In the genomic region with DNA sequence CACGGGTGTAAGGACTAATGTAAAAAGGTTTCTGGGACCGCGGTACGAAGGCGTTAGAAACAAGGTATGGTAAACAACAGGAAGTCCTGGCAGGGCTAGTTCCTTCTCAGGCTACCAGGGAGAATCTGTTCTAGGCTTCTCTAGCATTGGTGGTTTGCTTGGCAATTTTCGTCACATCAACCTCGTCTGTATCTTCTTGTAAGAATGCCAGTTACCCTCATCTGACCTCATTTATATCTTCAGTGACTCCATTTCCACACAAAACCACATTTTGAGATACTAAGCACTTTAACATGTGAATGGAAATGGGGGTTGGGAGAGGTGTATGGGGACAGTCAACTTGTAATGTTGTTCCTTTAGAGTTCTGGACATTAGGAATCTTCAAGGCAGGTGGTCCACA, we compare ENCODE assay signal across 34 mouse cellular contexts.
"Had no signal": no experiment of that assay in that cellular context is flagged by ENCODE, and none has a peak within 500 bp of the region (broad histone marks: within the 10 kb centered on the region; RNA-seq: fewer than 3 reads in every experiment).

No protein-coding gene starts in this region.

- H3K9ac ChIP-seq: heart, embryonic 12.5 days; heart, embryonic 13.5 days; heart, embryonic 15.5 days; hindbrain, embryonic 12.5 days; hindbrain, embryonic 13.5 days; hindbrain, embryonic 14.5 days; hindbrain, embryonic 15.5 days; intestine, embryonic 15.5 days; kidney, embryonic 15.5 days had no signal

- H3K4me2 ChIP-seq: heart, embryonic 11.5 days; heart, embryonic 12.5 days; heart, embryonic 13.5 days; heart, embryonic 15.5 days; hindbrain, embryonic 12.5 days; hindbrain, embryonic 13.5 days; hindbrain, embryonic 14.5 days; hindbrain, embryonic 15.5 days; intestine, embryonic 15.5 days; kidney, embryonic 15.5 days had no signal

- H3K27ac ChIP-seq: heart, embryonic 10.5 days; heart, embryonic 13.5 days; heart, embryonic 15.5 days; hindbrain, embryonic 10.5 days; hindbrain, embryonic 12.5 days; hindbrain, embryonic 13.5 days; hindbrain, embryonic 14.5 days; hindbrain, embryonic 15.5 days; hindbrain, postnatal 0 days; intestine, embryonic 15.5 days; kidney, embryonic 15.5 days; kidney, postnatal 0 days; layer of hippocampus, adult 2 months had no signal

- H3K4me1 ChIP-seq: heart, embryonic 10.5 days; heart, embryonic 12.5 days; heart, embryonic 13.5 days; heart, embryonic 15.5 days; hindbrain, embryonic 10.5 days; hindbrain, embryonic 12.5 days; hindbrain, embryonic 13.5 days; hindbrain, embryonic 15.5 days; intestine, embryonic 15.5 days; kidney, embryonic 15.5 days had no signal

- DNase-seq: heart, postnatal 10 days; heart, postnatal 14 days; heart, postnatal 36 days; heart, postnatal 4 days; kidney, adult 11 months; kidney, adult 18-20 months; kidney, adult 2 months; kidney, adult 8-10 months; kidney, adult 9 months; kidney, postnatal 10 days; kidney, postnatal 14 days; kidney, postnatal 25 days; kidney, postnatal 36 days; kidney, postnatal 4 days; layer of hippocampus, adult 9-11 months; layer of hippocampus, postnatal 36 days had no signal

- H3K9me3 ChIP-seq: heart, embryonic 10.5 days; heart, embryonic 12.5 days; heart, embryonic 13.5 days; heart, embryonic 15.5 days; hindbrain, embryonic 10.5 days; hindbrain, embryonic 12.5 days; hindbrain, embryonic 13.5 days; hindbrain, embryonic 15.5 days; intestine, embryonic 15.5 days; kidney, embryonic 15.5 days had no signal

- ATAC-seq: hindbrain, embryonic 16.5 days; hindbrain, postnatal 0 days; inflammation-experienced regulatory T-cells, adult 6 months; intestine, embryonic 15.5 days; intestine, postnatal 0 days had no signal

- H3K27me3 ChIP-seq: heart, embryonic 12.5 days; heart, embryonic 13.5 days; heart, embryonic 15.5 days; hindbrain, embryonic 12.5 days; hindbrain, embryonic 13.5 days; hindbrain, embryonic 15.5 days; intestine, embryonic 15.5 days; kidney, embryonic 15.5 days had no signal

- H3K4me3 ChIP-seq: heart, embryonic 10.5 days; heart, embryonic 12.5 days; heart, embryonic 13.5 days; heart, embryonic 15.5 days; hindbrain, embryonic 10.5 days; hindbrain, embryonic 12.5 days; hindbrain, embryonic 13.5 days; hindbrain, embryonic 15.5 days; intestine, embryonic 15.5 days; kidney, embryonic 15.5 days; layer of hippocampus, adult 2 months had no signal
